Mouse (Mus musculus): ENCODE measurements around the gene Dynlt1b. TPM values are rescaled to one million over a fixed set of nuclear protein-coding genes. Genes with fewer than 3 reads are reported as not detected.
"Not testable (repeated sequence)": the region's sequence is repeated elsewhere in the genome, so short reads cannot be mapped to it uniquely, and the experiment has no call there.

Dynlt1b gene
- polyA plus RNA-seq, 1 experiment from 2014 or later, result 484 TPM

- TF ChIP-seq CTCF (IDR thresholded peaks at IDR 0.05; ENCODE audit: low read depth), result 0 out of 2 replicates have a peak, but pooled peaks have one; percentile 22
- DNase-seq (ENCODE audit: low spot score); H3K4me2 ChIP-seq (replicated peaks; ENCODE audit: low read depth); H3K9me3 ChIP-seq (ENCODE audit: control insufficient read depth, low read length); H3K36me3 ChIP-seq (ENCODE audit: control insufficient read depth, insufficient read depth, low read length); H3K9ac ChIP-seq (ENCODE audit: low read length); H3K27me3 ChIP-seq (ENCODE audit: control insufficient read depth, insufficient read depth, low read length); H3K4me1 ChIP-seq (replicated peaks; ENCODE audit: control insufficient read depth, insufficient read depth); H3K27ac ChIP-seq (replicated peaks); H3K4me3 ChIP-seq (ENCODE audit: low read depth, low read length): not testable (repeated sequence)
- WGBS, result 27% methylated on average over 4 of the region's 7 CpGs
- ATAC-seq (ENCODE audit: low FRiP score, low TSS enrichment), result peak; percentile 52; the same call in 1 of the 2 replicates
Observed at GRCm38 (mm10) chr17:6417118-6417517, 12.8 kb upstream of the Dynlt1b start.

- not testable (repeated sequence) for H3K36me3 ChIP-seq (ENCODE audit: control insufficient read depth, insufficient read depth, low read length); H3K4me2 ChIP-seq (replicated peaks; ENCODE audit: low read depth); H3K4me3 ChIP-seq (ENCODE audit: low read depth, low read length); H3K27ac ChIP-seq (replicated peaks); DNase-seq (ENCODE audit: low spot score); H3K9me3 ChIP-seq (ENCODE audit: control insufficient read depth, low read length); H3K27me3 ChIP-seq (ENCODE audit: control insufficient read depth, insufficient read depth, low read length); H3K4me1 ChIP-seq (replicated peaks; ENCODE audit: control insufficient read depth, insufficient read depth); H3K9ac ChIP-seq (ENCODE audit: low read length)
- WGBS, result 86% methylated on average over 1 of the region's 2 CpGs
- 0 out of 2 replicates have a peak, but pooled peaks have one; percentile 13 for ATAC-seq (ENCODE audit: low FRiP score, low TSS enrichment)
Observed at GRCm38 (mm10) chr17:6420557-6420956, 9.4 kb upstream of the Dynlt1b start.

GRCm38 (mm10) chr17:6421547-6422326 lies 8.2 kb upstream of the Dynlt1b start:
- not testable (repeated sequence) for DNase-seq (ENCODE audit: low spot score)

DNA sequence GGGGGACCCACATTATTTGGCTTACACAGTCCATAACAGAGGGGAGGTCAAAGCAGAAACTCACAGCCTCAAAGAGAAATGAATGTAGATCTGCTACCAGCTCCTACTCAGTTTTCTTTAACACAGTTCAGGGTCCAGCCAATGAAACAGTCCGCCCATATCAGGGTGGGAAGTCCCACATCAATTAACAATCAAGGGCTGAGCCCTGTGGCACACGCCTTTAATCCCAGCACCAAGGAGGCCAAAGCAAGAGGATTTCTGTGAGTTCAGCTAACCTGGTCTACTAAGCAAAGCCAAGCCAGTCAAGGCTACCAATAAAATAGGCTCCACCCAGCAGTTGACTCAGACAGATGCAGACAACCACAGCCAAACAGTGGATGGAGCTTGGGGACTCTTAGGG lies 7.5 kb upstream of the Dynlt1b start:
- H3K4me1 ChIP-seq (replicated peaks; ENCODE audit: control insufficient read depth, insufficient read depth); H3K4me2 ChIP-seq (replicated peaks; ENCODE audit: low read depth); H3K9me3 ChIP-seq (ENCODE audit: control insufficient read depth, low read length); H3K4me3 ChIP-seq (ENCODE audit: low read depth, low read length); H3K27ac ChIP-seq (replicated peaks); H3K36me3 ChIP-seq (ENCODE audit: control insufficient read depth, insufficient read depth, low read length); H3K27me3 ChIP-seq (ENCODE audit: control insufficient read depth, insufficient read depth, low read length); H3K9ac ChIP-seq (ENCODE audit: low read length): not testable (repeated sequence)
- WGBS, result 52% methylated on average over 2 of the region's 2 CpGs
- peak; percentile 65 for ATAC-seq (ENCODE audit: low FRiP score, low TSS enrichment)
- peak; percentile 55 for DNase-seq (ENCODE audit: low spot score)

More at GRCm38 (mm10) chr17:6421547-6422326, 8.2 kb upstream of the Dynlt1b start:
- H3K27me3 ChIP-seq (ENCODE audit: control insufficient read depth, insufficient read depth, low read length); H3K36me3 ChIP-seq (ENCODE audit: control insufficient read depth, insufficient read depth, low read length); H3K27ac ChIP-seq (replicated peaks); H3K4me2 ChIP-seq (replicated peaks; ENCODE audit: low read depth); H3K4me1 ChIP-seq (replicated peaks; ENCODE audit: control insufficient read depth, insufficient read depth); H3K4me3 ChIP-seq (ENCODE audit: low read depth, low read length); H3K9me3 ChIP-seq (ENCODE audit: control insufficient read depth, low read length); ATAC-seq (ENCODE audit: low FRiP score, low TSS enrichment); H3K9ac ChIP-seq (ENCODE audit: low read length): not testable (repeated sequence)
- WGBS, result 54% methylated on average over 10 of the region's 14 CpGs

- not testable (repeated sequence) for H3K4me3 ChIP-seq (ENCODE audit: low read depth, low read length); H3K4me2 ChIP-seq (replicated peaks; ENCODE audit: low read depth); H3K9ac ChIP-seq (ENCODE audit: low read length); H3K36me3 ChIP-seq (ENCODE audit: control insufficient read depth, insufficient read depth, low read length); H3K4me1 ChIP-seq (replicated peaks; ENCODE audit: control insufficient read depth, insufficient read depth); ATAC-seq (ENCODE audit: low FRiP score, low TSS enrichment); H3K27me3 ChIP-seq (ENCODE audit: control insufficient read depth, insufficient read depth, low read length); DNase-seq (ENCODE audit: low spot score); H3K27ac ChIP-seq (replicated peaks); H3K9me3 ChIP-seq (ENCODE audit: control insufficient read depth, low read length)
- 60% methylated on average over 3 of the region's 3 CpGs for WGBS
Observed at GRCm38 (mm10) chr17:6422805-6423204, 7.1 kb upstream of the Dynlt1b start.

- H3K27me3 ChIP-seq (ENCODE audit: control insufficient read depth, insufficient read depth, low read length); H3K36me3 ChIP-seq (ENCODE audit: control insufficient read depth, insufficient read depth, low read length); H3K4me3 ChIP-seq (ENCODE audit: low read depth, low read length); H3K4me1 ChIP-seq (replicated peaks; ENCODE audit: control insufficient read depth, insufficient read depth); H3K9ac ChIP-seq (ENCODE audit: low read length); H3K9me3 ChIP-seq (ENCODE audit: control insufficient read depth, low read length); H3K4me2 ChIP-seq (replicated peaks; ENCODE audit: low read depth): not testable (repeated sequence)
- ATAC-seq (ENCODE audit: low FRiP score, low TSS enrichment) (peak; percentile 77), DNase-seq (ENCODE audit: low spot score) (peak; percentile 68)
- 25% methylated on average over 11 of the region's 12 CpGs for WGBS
- H3K27ac ChIP-seq (replicated peaks), result peak overlapping the region; percentile 30; the same call in 1 of the 2 replicates
Observed at GRCm38 (mm10) chr17:6424294-6424980, 5.5 kb upstream of the Dynlt1b start.

GRCm38 (mm10) chr17:6425325-6425724 lies 4.6 kb upstream of the Dynlt1b start:
- not testable (repeated sequence) for H3K4me3 ChIP-seq (ENCODE audit: low read depth, low read length); H3K36me3 ChIP-seq (ENCODE audit: control insufficient read depth, insufficient read depth, low read length); H3K4me2 ChIP-seq (replicated peaks; ENCODE audit: low read depth); H3K9ac ChIP-seq (ENCODE audit: low read length); H3K27ac ChIP-seq (replicated peaks); H3K4me1 ChIP-seq (replicated peaks; ENCODE audit: control insufficient read depth, insufficient read depth); ATAC-seq (ENCODE audit: low FRiP score, low TSS enrichment); H3K27me3 ChIP-seq (ENCODE audit: control insufficient read depth, insufficient read depth, low read length); H3K9me3 ChIP-seq (ENCODE audit: control insufficient read depth, low read length)
- 78% methylated on average over 2 of the region's 3 CpGs for WGBS
- peak; percentile 14 for DNase-seq (ENCODE audit: low spot score)

GRCm38 (mm10) chr17:6426869-6427268 lies 3.0 kb upstream of the Dynlt1b start:
- not testable (repeated sequence) for H3K36me3 ChIP-seq (ENCODE audit: control insufficient read depth, insufficient read depth, low read length); ATAC-seq (ENCODE audit: low FRiP score, low TSS enrichment); H3K9me3 ChIP-seq (ENCODE audit: control insufficient read depth, low read length); DNase-seq (ENCODE audit: low spot score); H3K4me1 ChIP-seq (replicated peaks; ENCODE audit: control insufficient read depth, insufficient read depth); H3K27me3 ChIP-seq (ENCODE audit: control insufficient read depth, insufficient read depth, low read length); H3K27ac ChIP-seq (replicated peaks); H3K4me2 ChIP-seq (replicated peaks; ENCODE audit: low read depth); H3K9ac ChIP-seq (ENCODE audit: low read length); H3K4me3 ChIP-seq (ENCODE audit: low read depth, low read length)
- WGBS, result 69% methylated on average over 3 of the region's 8 CpGs

- not testable (repeated sequence) for H3K27ac ChIP-seq (replicated peaks); H3K36me3 ChIP-seq (ENCODE audit: control insufficient read depth, insufficient read depth, low read length); H3K4me3 ChIP-seq (ENCODE audit: low read depth, low read length); H3K9ac ChIP-seq (ENCODE audit: low read length); H3K4me1 ChIP-seq (replicated peaks; ENCODE audit: control insufficient read depth, insufficient read depth); H3K4me2 ChIP-seq (replicated peaks; ENCODE audit: low read depth); DNase-seq (ENCODE audit: low spot score); ATAC-seq (ENCODE audit: low FRiP score, low TSS enrichment); H3K9me3 ChIP-seq (ENCODE audit: control insufficient read depth, low read length); H3K27me3 ChIP-seq (ENCODE audit: control insufficient read depth, insufficient read depth, low read length)
- WGBS, result 56% methylated on average over 2 of the region's 2 CpGs
Observed at GRCm38 (mm10) chr17:6428926-6429325, 986 bp upstream of the Dynlt1b start.
